Mouse (Mus musculus) cerebellum, adult (tissue): ENCODE results near the gene Ucp2.

Experiments
- ATAC-seq: cut with Nextera tagmentation; 2 replicates; pipeline ENCODE4 v1.9.2; 2017; ENCODE audit warnings: mild to moderate bottlenecking, moderate library complexity, mixed read lengths; ENCODE audit not compliant: insufficient number of reproducible peaks, low FRiP score, low TSS enrichment

The Ucp2 gene

DNA sequence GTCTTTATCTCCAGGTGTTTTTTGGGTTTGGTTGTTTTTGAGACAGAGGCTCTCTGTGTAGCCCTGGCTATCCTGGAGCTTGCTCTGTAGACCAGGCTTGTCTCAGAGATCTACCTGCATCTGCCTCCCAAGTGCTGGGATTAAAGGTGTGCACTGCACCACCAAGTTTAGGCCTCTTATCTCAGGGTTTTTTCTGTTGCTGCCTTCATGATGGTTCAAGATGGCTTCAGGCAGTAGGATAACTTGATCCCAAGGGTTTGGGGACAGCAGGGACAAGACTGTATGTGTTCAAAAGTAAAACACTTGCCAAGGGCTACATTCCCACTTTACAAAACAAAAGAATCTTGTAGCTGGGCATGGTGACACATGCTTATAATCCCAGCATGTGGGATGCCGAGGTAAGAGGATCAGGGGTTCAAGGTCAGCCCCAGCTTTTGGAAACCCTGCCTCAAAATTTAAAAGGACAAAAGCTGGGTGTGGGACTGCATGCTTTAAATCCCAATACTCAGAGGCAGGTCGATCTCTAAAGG lies 8.8 kb downstream of the Ucp2 start:
- no peak for ATAC-seq

DNA sequence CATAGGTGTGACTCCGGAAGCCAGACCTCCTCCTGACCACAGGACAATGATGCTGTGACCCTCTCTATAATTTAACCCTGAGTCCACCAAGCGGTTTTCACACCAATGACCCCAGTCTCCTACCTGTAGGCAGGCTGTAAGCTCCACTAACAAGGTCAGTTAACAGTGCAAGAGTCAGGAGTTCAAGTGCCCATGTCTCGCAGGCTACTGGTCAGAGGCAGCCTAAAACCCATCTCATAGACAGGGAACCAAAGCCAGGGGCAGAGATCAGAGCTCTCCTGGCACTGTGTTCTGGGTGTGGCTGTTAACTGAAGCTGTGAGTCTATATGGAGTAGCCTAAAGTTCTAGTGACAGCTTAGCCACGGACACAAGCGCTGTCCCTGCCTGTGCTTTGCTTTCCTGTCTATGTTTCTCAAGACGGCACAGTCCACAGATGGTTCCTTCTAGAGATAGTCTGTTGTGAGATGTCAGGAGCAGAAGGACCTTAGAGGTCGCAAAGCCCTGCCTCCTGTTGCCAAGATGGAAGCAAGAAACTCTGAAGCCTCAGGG lies 9.3 kb downstream of the Ucp2 start:
- ATAC-seq = no peak

DNA sequence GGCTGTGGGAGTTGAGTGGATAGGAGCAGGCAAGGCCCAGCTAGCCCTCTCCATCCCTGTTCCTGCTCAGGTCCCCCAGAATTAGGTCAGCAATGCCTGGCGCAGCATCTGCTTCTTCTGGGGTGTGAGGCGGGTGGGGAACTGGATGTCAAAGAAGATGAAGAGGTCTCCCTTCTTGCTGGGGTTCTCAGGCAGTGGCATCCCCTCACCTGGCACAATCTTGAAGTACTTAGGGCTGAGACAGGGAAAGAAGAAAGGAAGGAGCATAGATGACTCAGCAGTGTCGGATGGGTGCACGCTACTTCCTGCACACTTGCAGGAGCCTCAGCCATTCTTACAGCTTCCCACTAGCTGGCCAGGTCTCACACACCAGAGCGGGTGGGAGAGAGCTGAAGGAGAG lies 9.9 kb downstream of the Ucp2 start:
- no peak for ATAC-seq

DNA sequence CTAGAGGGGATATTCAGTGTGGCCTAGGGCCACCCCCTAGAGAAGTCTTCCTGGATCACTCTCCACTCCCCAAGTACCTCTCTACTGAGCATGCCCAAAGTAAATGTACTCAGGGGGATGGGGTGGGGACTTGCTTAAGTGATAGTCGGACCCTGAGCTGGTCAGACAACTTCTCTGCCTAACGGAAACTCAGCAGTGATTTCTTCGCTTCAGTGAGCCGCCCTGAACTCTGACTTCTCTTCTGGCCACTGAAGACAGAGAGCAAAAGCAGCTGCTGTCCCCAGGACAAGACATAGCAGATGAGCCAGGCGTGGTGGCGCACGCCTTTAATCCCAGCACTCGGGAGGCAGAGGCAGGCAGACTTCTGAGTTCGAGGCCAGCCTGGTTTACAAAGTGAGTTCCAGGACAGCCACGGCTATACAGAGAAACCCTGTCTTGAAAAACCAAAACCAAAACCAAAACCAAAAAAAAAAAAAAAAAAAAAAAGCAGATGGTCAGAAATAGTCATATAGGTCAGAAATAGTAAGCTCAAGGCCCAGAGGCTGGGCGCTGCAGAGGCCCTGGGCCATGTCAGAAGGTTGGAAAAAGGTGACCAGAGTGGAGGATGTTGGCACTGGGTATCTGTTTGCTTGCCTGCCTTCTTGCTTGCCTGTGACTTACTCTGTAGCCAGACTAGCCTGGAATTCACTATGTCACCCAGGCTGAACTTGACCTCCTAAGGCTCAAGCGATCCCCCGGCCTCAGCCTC lies 11.8 kb downstream of the Ucp2 start:
- ATAC-seq = no peak

DNA sequence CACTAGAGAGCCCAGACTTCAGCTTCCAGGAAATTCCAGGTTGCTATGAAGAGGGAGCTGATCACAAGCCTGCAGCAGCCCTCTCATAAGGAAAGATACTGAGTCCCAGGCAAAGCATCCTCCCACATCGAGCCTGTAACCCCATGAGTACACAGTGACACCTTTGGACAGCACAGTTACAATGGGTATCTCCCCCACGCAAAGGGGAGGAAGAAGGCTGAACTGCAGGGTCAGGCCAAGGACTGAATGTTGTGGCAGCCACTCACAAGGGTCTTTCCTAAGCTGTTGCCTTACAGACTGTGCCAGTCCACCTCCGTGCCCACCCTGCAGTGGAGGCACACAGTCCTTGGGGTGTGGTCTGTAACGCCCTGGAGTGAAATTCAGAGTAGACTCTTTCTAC lies 13.4 kb downstream of the Ucp2 start:
- no peak for ATAC-seq

DNA sequence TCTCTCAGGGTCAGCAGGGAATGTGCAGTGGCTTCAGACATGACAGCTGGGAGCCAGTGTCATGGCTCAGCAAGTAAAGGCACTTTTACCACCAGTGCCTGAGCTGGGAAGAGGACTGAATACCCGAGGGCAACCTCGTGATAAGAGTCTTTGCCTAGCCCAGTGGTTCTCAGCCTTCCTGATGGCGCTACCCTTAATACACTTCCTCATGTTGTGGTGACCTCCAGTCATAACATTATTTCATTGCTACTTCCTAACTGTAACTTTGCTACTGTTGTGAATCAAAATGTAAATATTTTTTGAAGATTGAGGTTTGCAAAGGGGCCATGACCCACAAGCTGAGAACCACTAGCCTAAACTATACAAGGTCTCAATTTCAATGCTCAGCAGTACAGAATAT lies 15.5 kb downstream of the Ucp2 start:
- ATAC-seq = no peak

DNA sequence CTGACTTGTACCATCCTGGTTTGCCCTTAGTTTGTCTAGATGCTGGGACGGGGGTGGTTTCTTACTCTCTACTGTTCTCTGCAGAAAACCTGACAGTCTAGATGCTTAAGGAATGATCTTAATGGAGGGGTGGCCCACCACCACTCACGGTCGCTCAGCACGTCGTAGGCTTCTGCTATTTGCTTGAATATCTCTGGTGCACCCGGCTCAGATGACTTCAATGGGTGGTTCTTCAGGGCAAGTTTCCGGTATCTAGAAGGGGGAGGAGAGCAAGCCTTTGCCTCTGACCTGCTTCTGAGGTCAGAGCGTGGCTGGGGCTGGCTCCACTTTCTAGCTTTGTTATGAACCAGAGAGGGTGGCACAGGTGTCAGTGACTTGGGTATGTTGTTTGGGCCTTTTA lies 18.5 kb downstream of the Ucp2 start:
- ATAC-seq = no peak

DNA sequence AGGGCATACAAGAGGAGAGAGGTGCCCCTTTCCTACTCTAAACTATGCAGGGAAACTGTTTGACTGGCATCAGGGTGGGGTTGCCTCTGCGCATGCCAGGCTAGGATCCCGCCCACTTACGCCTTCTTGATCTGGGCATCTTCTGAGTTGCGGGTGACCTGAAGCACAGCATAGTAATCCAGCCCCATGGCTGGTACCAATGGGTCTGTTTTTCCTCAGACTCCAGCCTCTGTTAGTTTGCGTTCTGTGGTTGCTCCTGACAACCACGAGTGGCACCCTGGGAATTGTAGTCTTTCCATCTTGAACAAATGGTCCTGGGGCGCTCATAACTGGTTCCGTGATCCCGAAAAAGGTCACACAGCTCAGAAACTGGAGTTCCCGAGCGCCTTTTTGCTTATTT lies 21.4 kb downstream of the Ucp2 start, which contains the start of gene Dnajb13:
TSS of gene Dnajb13 (minus strand) at position 388 of the 400 bp plus-strand sequence.
- ATAC-seq = no peak

DNA sequence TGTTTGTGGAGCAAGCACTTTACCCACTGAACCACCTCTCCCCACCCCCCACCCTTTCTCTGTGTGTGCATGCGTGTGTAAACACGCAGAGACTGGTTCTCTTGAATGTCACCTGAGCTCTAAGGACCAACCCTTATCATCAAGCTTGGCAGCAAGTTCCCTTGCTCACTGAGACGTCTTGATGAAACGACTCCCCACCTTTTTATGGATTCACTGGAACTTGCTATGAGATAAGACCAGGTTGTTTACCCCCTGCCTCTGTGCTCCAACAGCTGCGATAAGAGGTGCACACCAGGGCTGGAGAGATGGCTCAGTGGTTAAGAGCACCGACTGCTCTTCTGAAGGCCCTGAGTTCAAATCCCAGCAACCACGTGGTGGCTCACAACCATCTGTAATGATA lies 27.1 kb downstream of the Ucp2 start:
- ATAC-seq = no peak

DNA sequence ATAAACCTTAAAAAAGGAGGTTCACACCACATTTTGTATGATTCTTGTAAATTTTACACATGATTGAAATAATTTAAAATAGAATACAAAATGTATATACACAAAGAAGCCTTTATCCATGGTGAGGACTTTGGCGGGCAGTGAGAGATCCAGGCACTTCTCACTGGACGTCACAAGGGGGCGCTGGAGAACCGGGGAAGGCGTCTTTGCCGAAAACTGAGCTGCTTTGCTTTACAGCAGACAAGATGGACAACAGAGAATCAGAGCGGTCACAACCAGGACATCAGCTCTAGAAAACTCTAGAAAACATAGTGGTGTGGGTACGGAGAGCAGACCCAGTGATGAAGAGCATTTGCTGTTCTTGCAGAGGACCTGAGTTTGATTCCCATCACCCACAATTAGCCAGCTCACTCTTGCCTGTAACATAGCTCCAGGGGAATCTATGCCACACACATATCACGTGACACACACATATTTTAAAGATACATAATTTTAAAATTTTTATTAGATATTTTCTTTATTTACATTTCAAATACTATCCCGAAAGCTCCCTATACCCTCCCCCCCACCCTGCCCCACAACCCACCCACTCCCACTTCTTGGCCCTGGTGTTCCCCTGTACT lies 27.6 kb downstream of the Ucp2 start:
- ATAC-seq = peak; percentile 26; the same call in 1 of the 2 replicates

DNA sequence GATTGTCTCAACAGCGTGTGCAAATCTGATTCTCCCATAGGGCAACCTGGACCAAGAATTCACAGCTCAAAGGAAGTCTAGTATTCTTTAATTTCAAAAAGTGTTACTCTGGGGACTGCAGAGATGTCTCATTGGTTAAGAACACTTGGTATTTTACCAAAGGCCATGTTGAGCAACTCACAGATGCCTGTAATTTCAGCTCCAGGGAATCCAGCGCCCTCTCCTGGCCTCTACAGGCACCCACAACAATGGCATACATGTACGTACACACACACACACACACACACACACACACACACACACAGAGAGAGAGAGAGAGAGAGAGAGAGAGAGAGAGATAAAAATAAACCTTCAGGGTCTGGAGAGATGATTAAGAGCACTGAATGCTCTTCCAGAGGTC lies 29.1 kb downstream of the Ucp2 start:
- ATAC-seq = no peak

DNA sequence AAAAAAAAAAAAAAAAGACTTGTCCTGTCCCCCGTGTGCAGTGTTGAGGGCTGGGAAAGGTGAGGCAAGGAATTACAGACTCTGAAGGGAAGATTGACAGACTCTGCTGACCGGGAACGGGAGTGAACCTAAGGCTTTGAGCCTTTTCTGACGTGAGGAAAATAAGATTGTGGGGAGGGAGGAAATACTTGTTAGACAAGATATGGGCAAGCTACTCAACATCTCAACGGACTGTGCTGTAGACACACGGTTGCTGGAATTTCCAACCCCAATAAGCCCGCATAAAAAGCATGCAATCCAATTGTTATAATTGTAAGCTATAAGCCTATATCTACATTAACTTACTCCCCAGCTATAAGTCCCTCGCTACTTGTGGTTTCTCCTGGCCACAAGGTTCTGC lies 31.5 kb downstream of the Ucp2 start:
- ATAC-seq = no peak

DNA sequence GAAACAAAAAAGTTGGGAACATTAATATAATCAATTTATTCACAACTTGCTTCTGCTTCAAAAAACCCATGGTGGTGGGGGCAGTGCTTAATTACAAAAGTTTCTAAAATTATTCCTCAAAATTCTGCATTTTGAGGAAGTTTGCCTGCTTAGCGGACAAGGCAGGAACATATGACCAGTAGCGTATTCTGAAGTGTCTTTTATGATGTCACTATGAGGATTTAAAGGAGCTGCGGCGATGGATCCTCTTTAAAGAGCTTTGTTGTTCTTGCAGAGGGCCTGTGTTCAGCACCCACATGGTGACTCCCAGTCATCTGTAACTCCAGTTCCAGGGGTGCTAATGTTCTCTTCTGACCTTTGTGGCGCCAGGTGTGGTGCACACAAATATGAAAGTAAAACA lies 37.6 kb downstream of the Ucp2 start:
- ATAC-seq = no peak

DNA sequence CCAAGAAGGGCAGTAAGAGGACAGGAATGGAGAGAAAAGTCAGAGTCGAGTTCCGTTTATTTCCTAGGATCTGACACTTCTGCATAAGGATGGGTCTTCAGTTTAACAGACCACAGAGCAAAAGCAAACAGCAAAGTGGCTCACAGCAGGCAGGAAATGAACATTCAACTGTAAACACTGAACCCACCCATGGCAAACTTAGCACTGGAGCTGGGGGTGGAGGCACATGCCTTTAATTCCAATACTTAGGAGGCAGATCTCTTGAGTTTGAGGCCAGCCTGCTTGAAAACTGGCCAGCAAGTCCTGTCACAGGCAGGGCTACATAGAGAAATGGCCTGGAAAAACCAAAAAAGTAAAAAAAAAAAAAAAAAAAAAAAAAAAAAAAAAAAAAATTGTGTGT lies 40.4 kb downstream of the Ucp2 start:
- ATAC-seq = no peak

DNA sequence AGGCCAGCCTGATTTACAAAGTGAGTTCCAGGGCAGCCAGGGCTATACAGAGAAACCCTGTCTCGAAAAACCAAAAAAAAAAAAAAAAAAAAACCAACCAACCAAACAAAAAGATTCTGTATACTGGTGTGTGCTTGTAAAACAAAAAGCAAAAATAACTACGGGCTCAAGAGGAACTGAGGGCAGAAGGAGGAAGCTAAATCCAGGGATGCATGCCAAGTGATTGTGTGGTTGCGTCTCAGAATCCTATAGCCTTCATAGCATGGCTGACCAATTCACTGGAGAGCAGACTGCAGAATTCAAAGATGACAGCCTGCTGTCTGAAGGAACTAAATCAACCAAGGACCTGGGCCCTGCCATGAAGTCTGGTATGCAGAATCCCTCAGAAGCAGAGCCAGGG lies 41.1 kb downstream of the Ucp2 start:
- no peak for ATAC-seq

DNA sequence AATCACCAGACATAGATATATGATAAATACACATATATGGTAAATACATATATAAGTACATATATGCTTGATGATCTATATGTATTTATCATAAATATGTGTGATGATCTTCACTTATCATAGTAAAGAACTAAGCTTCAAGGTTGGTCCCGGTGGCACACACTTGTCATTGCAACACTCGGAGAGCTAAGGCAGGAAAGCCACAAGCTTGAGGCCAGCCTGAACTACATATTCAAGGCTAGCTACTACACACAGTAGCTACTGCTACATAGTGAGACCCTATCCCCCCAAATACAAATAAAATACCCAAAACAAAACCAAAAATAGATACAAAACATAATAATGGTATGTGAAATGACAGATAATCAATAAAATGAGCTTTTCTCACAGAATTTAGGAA lies 42.7 kb downstream of the Ucp2 start:
- no peak for ATAC-seq

DNA sequence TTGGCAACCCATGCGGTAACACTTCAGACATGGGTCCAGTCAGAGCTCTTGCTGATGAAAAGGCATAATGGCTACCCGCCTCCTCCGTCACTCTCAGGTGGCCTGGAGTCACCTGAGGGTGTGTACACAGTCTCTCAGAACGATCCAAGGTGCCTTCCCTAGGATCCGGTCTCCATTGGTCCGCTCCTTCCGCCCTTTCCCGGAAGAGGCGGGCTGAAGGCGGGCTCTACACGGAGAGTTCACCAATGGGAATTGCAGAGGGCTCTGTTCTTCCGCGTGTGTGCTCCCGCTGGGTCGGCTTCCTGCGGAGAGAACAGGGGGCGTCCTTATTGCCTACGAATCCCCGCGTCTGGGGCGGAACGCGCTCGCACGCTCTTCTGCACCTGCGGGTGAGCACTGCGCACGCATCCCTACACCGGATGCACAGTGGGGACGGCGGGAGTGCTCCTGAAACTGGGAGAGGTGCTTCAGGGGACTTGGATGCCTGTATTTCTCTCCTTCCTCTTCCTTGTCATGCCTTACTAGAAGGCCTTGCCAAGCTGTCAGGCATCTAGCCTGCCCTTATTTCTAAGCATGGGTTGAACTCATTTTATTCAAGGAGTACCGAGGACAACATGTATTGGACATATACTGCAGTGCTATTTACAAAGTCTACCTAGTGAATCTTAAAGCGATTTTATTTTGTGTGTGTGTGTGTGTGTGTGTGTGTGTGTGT lies 43.8 kb downstream of the Ucp2 start, which contains the start of gene Coa4:
TSS of gene Coa4 (plus strand) at position 268 of the 715 bp plus-strand sequence.
- peak; percentile 100 for ATAC-seq

DNA sequence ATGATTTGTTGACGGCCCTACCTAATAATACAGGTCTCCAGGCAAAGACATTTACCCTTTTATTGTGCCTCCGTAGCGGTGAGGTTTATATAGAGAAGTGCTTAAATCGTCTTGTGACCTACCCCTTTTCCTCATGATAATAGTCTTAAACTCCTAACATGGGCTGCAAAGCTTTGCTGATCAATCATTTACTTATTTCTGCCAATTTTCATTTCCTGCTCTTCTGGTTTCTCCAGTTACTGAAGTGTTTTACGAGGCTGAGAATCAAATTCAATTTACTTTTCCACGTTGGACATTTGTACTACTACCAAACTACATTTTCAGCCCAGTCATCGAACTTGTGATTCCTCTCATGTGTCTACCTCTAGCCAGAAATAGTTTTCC lies 44.4 kb downstream of the Ucp2 start:
- no peak for ATAC-seq

DNA sequence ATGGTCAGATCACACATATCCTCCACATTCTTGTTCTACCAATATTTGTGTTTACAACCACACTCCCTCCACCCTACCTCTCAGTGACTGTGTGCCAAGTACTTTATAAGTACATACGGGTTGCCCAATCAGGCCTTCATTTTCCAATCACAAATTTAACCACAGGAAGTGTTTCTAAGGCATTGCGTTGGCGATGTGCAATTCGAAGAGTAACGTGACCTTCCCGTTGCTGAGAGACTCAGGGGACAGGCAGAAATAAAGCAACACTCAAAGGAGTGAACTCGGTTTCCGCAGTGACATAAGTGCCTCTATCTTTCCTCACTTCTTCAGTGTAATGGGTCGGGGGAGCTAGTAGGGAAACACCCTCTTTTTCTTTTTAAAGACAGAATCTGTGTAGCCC lies 46.4 kb downstream of the Ucp2 start:
- ATAC-seq = no peak

DNA sequence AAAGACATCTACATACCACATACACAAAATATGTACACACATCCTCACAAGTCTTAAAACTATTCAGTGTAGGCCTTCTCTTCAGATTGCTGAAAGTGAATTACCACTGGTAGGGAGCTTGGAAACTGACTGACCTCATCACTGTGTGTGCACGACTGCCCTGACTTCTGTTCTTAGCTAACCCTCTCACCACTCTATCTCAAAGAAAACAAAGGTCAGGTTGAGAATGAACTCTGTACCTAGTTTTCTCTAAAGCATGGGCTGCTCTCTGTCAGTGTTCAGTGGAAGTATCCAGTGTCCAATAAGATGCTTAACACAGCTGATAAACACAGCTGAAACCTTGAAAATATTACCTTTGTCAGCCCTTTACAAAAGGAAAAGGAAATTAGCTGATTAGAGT lies 51.3 kb downstream of the Ucp2 start:
- ATAC-seq = no peak

DNA sequence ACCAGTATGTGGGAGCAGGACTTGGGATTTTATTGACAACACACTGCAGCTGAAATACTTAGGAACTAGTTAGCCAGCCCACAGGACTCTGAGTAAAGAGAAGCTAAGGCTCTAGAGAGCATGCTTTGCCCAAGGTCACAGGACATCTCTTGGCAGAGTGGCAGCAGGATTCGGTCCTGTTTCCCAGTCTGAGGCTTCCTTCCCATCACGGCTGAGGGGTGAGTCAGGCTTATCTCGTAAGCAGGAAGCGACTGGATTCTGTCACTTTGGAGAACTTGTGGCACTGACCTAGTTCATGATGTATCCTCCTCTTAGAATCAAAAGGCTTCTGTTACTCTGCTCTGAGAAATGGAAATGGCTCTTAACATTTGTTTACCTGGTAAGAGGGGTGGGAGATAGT lies 54.5 kb downstream of the Ucp2 start:
- no peak for ATAC-seq
